Mouse (Mus musculus): ENCODE data around the gene Fxr2. TPM values are rescaled to one million over a fixed set of nuclear protein-coding genes. Genes with fewer than 3 reads are reported as not detected.
"Not testable (repeated sequence)": the region's sequence is repeated elsewhere in the genome, so short reads cannot be mapped to it uniquely, and the experiment has no call there.

Fxr2 gene
- total RNA-seq, 2 experiments from 2014 or later = 146 TPM

DNA sequence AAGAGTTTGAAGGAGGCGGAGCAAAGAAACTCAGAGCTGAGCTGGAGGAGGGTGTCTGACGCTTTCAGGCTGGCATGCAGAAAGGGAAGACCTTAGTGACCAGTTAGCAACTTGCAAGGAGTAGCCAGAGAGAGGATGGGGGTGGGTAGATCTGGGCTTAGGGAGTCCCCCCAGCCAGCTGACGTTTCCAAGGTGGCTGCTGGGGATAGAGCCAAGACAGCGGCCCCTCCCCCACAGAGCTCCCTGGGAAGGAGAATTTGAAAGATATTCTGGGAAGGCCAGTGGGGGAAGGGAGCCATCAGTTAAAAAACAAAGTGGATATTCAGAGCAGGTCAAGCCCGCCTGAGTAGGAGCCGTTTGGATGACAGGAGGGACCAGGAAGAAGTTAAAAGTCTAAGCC is 32.7 kb upstream of the Fxr2 start:
- intact Hi-C loops (cut with DNase I) = no loop called here
- no peak for TF ChIP-seq CTCF (IDR thresholded peaks at IDR 0.05)
- no peak overlapping the region for H3K4me3 ChIP-seq
- peak; percentile 56 to 77 for DNase-seq (ENCODE audit: extremely low spot score in 1 of 2, low spot score in 2 of 2)
- H3K27ac ChIP-seq = peak overlapping the region; percentile 66

DNA sequence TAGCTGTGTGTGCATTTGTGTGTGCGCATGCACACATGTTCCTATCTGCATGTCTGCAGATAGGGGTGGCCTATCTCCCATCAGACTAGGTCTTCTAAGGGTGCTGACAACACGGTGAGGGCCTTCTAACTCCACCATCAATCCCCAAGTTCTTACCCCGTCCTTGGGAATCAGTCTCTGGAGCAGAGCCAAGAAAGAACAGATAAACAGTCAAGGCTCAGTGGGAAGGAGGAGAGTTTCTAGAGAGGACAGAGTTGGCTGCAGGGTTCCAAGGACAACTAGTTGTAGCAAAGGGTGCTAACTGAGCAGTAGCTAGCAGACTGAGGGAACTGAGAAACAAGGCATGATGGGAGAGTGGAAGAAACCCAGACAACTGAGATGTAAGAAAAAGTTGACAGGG is 31.0 kb upstream of the Fxr2 start:
- intact Hi-C loops (cut with DNase I) = no loop called here
- no peak overlapping the region for H3K27ac ChIP-seq
- H3K4me3 ChIP-seq = no peak overlapping the region
- DNase-seq (ENCODE audit: extremely low spot score in 1 of 2, low spot score in 2 of 2) = no peak
- no peak for TF ChIP-seq CTCF (IDR thresholded peaks at IDR 0.05)

DNA sequence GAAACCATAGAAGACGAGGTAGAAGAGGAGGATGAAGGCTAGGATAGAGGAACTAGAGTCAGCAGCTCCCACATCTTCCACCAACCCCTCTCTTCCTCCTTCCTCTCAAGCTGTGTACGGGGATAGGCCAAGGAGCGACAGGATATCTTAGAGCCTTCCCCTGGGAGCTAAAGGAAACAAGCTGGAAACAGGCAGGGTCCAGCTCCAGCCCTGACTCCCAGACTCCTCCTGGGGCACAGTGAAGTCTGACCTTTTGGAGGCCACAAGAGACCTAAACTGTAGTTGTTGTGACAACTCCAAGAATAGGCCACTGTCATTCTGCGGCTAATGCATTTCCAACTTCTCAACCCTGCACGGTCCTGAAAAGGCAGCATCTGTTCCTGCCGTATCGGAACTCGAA is 29.3 kb upstream of the Fxr2 start:
- intact Hi-C loops (cut with DNase I) = no loop called here
- DNase-seq (ENCODE audit: extremely low spot score in 1 of 2, low spot score in 2 of 2) = no peak
- H3K4me3 ChIP-seq = peak overlapping the region; percentile 67
- H3K27ac ChIP-seq = peak overlapping the region; percentile 95; the same call in 1 of the 2 replicates
- no peak for TF ChIP-seq CTCF (IDR thresholded peaks at IDR 0.05)

DNA sequence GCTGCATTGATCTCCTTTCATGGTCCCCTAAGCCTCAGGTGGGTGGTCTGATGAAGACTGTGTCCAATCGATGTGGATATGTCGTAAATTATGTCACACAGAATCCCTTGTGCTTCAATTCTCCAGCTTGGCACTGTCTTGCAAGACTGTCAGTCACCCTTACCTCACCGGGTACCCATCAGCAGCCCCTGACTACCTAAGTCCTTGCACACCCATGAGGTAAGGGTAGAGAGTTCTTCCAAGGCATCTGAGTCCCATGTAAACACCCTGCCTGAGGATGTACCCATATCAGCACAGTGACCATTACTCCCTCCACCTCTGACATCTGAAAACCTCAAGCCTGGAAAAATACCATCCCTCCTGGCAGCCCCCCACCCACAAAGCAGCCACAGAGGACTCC is 28.4 kb upstream of the Fxr2 start:
- DNase-seq (ENCODE audit: extremely low spot score in 1 of 2, low spot score in 2 of 2) = no peak
- peak overlapping the region; percentile 67 for H3K4me3 ChIP-seq
- no peak for TF ChIP-seq CTCF (IDR thresholded peaks at IDR 0.05)
- intact Hi-C loops (cut with DNase I) = no loop called here
- H3K27ac ChIP-seq = peak overlapping the region; percentile 95

DNA sequence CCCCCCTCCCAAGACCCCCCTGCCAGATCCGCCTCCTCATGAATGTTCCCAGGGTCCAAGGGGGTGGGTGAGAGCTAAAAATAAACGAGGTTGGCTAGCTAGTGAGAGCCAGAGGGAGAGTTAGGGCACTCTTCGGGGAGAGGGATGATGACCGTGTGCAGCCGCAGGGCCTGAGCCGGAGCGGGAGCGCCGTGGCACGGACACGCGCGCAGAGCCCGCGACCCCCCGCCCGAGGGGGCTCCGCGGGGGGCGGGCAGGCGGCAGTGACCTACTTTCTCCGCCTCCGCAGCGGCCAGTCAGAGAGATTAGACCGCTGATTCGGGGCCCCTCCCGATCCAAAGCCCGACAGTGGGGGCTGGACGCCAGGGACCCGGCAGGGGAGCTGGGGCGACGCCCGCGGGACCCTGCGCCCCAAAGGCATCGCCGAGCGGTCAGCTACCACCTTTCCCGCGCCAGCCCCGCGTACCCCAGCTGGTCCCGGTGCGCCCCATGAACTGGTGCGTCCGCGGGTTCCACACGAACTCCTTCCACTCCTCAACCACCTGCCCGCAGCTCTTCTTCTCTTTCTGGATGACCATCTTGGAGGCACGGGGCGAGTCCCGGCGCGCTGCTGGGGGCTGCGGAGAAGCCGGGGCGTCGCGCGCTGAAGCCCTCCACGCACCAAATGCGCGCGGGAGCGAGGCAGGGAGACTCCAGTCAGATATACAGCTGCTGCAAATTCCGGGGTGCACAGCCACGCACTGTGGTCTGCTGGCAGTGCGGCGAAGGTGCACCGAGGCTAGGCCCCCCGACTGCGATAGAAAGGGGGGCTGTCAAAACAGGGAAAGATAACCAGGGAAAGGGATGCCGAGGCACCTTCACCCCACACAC is 27.8 kb upstream of the Fxr2 start:
- DNase-seq (ENCODE audit: extremely low spot score in 1 of 2, low spot score in 2 of 2) = peak; percentile 40 to 42
- TF ChIP-seq CTCF (IDR thresholded peaks at IDR 0.05) = no peak
- Histone ChIP-seq H3K4me3 (peak overlapping the region; percentile 67), H3K27ac (peak overlapping the region; percentile 95)
- intact Hi-C loops (cut with DNase I) = loop anchor here (1.0 kb wide), 1 partner anchor 24 kb away; no protein-coding TSS in a partner anchor

DNA sequence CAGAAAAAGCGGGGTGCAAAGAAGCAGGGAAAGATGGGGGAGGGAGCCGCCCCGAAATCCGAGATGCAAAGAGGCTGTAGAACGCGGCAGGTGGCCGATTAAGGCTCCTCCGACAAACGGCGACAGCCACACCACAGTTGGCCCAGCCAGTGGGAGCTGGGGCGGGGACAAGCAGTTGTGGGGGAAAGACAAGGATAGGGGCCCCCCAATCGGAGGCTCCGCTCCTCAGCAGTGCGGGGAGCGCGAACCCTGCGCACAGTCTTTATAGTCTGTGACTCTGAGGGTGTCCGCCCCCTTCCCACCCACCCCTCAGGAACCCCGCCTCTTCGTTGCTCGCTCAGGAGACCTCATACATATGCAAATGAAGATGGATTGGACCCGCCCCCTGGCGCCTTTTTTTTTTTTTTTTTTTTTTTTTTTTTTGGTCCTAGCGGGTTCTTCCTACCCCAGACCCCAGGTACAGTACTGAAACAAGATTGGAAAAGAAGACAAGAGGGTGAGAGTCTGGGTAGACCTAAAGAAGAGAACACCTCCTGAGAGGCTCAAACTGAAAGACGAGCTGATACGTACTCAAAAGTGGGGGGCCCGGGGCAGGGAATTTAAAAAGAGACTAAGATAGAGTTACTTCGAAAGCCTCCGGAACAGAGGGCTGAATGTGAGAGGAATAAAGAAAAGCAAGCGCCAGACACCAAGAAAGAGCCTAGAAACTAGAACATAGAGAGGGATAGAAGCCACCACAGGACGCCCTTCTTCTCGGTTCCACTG is 26.9 kb upstream of the Fxr2 start, which contains the start of gene Atp1b2:
TSS of gene Atp1b2 (minus strand) at position 217 of the 765 bp plus-strand sequence.
- DNase-seq (ENCODE audit: extremely low spot score in 1 of 2, low spot score in 2 of 2) = peak; percentile 79 to 82
- H3K4me3 ChIP-seq = peak within 1 kb of the TSS; percentile 67
- H3K27ac ChIP-seq = peak within 1 kb of the TSS; percentile 95
- no peak for TF ChIP-seq CTCF (IDR thresholded peaks at IDR 0.05)
- intact Hi-C loops (cut with DNase I) = loop anchor here (1.0 kb wide), 1 partner anchor 25 kb away; no protein-coding TSS in a partner anchor

DNA sequence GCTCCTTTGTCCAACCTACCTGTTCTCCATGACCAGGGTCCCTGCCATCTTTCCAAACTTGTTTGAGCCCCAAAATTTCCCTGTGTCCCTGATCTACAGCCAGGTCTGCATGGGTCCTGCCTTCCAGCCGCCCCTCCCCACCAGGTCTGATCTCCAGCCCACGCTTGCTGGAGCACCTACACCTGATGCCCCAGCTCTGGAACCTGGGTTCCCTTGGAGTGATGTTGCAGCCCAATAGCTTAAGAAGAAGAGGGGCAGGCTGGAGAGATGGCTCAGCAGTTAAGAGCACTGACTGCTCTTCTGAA is 26.3 kb upstream of the Fxr2 start:
- no peak for DNase-seq (ENCODE audit: extremely low spot score in 1 of 2, low spot score in 2 of 2)
- TF ChIP-seq CTCF (IDR thresholded peaks at IDR 0.05) = no peak
- Histone ChIP-seq H3K27ac (no peak overlapping the region), H3K4me3 (peak overlapping the region; percentile 67; the same call in 1 of the 2 replicates)
- intact Hi-C loops (cut with DNase I) = no loop called here

DNA sequence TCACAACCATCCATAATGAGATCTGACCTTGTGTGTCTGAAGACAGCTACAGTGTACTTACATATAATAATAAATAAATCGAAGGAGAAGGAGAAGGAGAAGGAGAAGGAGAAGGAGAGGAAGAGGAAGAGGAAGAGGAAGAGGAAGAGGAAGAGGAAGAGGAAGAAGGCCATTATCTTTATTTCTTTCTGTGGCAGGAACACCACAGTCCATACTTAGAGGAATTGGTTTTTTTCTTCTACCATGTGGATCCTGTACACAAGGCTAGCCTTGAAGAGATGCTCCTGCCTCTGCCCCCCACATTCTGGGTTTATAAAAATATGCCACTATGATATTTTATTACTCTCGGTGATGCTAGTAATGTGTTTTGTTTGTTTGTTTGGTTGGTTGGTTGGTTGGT is 26.0 kb upstream of the Fxr2 start:
- intact Hi-C loops (cut with DNase I) = no loop called here
- Histone ChIP-seq H3K4me3 (no peak overlapping the region), H3K27ac (no peak overlapping the region)
- no peak for TF ChIP-seq CTCF (IDR thresholded peaks at IDR 0.05)
- DNase-seq (ENCODE audit: extremely low spot score in 1 of 2, low spot score in 2 of 2) = no peak

DNA sequence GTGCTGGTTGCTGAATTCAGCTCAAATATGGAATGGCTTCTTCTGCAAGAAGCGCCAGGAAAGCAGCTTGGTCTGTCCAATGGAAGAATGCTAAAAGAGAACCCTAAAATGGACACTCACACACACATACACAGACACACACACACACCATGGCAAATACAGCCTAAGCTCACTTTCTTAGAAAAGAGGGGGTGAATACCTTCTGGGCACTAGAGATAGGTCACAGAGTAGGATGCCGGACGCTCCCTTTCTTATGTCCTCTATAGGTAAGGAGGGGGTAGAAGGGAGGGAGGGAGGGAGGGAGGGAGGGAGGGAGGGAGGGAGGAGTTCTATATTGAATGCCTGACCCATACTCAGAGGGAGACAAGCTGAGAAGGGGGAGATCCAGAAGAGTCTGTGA is 24.3 kb upstream of the Fxr2 start:
- DNase-seq (ENCODE audit: extremely low spot score in 1 of 2, low spot score in 2 of 2) = no peak
- intact Hi-C loops (cut with DNase I) = no loop called here
- H3K27ac ChIP-seq = no peak overlapping the region
- no peak for TF ChIP-seq CTCF (IDR thresholded peaks at IDR 0.05)
- H3K4me3 ChIP-seq = no peak overlapping the region

DNA sequence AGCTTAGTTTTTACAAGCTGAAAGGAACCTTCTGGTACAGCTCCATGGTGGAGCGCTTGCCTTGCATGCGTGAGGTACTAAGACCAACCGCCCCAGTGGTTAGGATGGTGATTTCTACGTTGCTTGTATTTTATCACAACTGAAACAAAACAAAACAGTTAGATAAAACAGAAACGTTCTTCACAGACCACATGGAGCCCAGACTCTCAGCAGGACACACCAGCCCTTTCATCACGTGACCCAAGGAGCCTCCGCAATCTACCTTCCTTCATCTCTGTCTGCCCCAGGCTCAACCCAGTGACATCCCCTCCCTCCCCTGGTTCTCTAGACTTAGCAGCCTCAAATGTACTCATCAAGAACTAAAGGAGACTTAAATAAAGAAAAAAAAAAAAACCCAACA is 23.4 kb upstream of the Fxr2 start:
- DNase-seq (ENCODE audit: extremely low spot score in 1 of 2, low spot score in 2 of 2) = no peak
- no peak overlapping the region for H3K4me3 ChIP-seq
- no peak overlapping the region for H3K27ac ChIP-seq
- intact Hi-C loops (cut with DNase I) = no loop called here
- TF ChIP-seq CTCF (IDR thresholded peaks at IDR 0.05) = no peak

DNA sequence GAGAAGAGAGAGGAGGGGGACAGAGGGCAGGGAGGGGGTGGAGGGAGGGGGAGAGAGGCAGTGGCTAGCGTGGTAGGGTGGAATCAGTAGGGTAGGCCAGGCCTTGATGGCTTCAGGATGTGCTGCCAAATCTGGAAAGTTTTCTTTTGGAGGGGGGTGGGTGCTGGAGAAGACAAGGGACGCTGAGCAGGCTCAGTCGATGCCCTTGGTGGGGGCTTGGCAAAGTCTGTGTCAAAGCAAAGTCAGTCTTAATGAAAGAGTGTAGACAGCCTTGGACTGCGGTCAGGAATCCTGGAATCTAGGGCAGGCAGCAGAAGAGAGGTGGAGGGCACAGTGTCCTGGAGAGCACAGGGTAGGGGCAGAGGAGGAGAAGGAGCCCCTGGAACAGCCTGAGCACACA is 21.9 kb upstream of the Fxr2 start:
- TF ChIP-seq CTCF (IDR thresholded peaks at IDR 0.05) = no peak
- no peak overlapping the region for H3K4me3 ChIP-seq
- intact Hi-C loops (cut with DNase I) = no loop called here
- no peak overlapping the region for H3K27ac ChIP-seq
- no peak for DNase-seq (ENCODE audit: extremely low spot score in 1 of 2, low spot score in 2 of 2)

DNA sequence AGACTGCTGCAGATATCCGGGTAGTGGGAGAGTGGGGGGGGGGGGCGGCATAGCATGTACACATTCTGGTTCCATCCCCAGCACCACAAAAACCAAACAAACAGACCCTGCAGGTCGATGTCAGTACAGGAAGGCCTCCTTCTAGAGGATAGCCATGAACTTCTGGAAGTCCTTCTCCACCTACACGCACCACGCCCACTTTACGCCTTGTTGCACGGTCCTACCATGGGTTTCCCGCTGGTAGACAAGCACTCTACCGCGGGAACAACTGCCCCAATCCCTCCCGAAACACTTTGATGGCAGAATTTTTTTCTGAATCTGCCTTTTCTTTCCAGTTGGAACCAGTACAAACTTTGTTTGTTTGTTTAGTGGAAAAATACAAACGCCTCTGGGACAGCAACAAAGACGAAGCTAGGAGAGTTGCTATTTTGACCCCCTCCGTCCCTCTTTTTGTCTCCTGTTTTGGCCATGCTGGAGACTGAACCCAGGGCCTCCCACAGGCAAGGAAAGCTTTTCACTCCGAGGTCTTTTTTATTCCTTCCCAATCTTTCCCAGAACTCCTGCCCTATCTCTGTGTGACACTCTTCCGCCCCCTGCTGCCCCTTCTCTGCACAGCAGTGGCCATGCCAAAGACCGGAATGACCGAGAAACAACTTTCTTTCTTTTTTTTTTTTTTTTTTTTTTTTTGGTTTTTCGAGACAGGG is 19.1 kb upstream of the Fxr2 start:
- peak overlapping the region; percentile 40 for H3K27ac ChIP-seq
- H3K4me3 ChIP-seq = peak overlapping the region; percentile 24
- peak; percentile 68 to 74 for DNase-seq (ENCODE audit: extremely low spot score in 1 of 2, low spot score in 2 of 2)
- TF ChIP-seq CTCF (IDR thresholded peaks at IDR 0.05) = peak; percentile 70
- intact Hi-C loops (cut with DNase I) = loop anchor here (1.0 kb wide), 1 partner anchor 34 kb away; no protein-coding TSS in a partner anchor

DNA sequence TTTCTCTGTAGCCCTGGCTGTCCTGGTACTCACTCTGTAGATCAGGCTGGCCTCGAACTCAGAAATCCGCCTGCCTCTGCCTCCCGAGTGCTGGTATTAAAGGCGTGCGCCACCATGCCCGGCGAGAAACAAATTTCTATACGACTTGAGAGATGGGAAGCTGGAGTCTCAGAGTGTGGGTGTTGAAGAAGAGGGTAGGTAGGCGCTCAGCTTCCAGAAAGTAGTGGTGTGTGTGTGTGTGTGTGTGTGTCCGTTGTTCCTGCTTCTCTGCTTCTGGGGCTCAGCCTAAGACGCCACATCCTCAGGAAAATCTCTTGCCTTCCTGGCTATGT is 18.6 kb upstream of the Fxr2 start:
- not testable (repeated sequence) for H3K27ac ChIP-seq; H3K4me3 ChIP-seq; DNase-seq (ENCODE audit: extremely low spot score in 1 of 2, low spot score in 2 of 2)
- intact Hi-C loops (cut with DNase I) = loop anchor here (1.0 kb wide), 1 partner anchor 35 kb away; no protein-coding TSS in a partner anchor
